Mouse (Mus musculus) hindlimb bud, embryonic 11.5 days (tissue): ENCODE data around the gene Hectd1.

Source experiments
- DNase-seq: peaks from one replicate; pipeline ENCODE4 v3.0.0-alpha.2; 2012; ENCODE audit warnings: low read depth, low spot score; ENCODE audit errors: extremely low spot score

The Hectd1 gene

DNA sequence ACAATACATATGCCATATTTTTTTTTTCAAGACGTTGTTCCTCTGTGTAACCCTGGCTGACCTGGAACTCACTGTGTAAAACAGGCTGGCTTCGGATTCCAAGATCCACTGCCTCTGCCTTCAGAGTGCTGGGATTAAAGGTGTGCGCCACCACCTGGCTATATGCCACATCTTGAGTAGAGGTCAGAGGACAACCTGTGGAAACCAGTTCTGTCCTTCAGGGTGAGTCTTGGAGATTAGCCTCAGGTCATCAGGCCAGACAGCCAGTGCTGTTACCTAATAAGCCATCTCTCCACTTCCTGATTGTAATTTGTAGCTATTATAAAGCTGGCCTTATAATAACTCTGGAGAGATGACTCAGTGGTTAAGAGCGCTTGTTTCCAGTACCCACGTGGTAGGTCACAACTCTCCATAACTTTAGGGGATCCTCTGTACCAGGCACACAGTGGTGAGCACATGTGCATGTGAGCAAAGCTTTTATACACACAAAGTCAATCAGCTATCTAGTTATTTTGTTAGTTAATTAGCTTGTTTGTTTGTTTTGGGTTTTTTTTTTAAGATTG, 122.6 kb downstream of the Hectd1 start:
- no peak for DNase-seq

GRCm38 (mm10) chr12:51705778-51706177, 123.6 kb downstream of the Hectd1 start:
- no peak for DNase-seq

DNA sequence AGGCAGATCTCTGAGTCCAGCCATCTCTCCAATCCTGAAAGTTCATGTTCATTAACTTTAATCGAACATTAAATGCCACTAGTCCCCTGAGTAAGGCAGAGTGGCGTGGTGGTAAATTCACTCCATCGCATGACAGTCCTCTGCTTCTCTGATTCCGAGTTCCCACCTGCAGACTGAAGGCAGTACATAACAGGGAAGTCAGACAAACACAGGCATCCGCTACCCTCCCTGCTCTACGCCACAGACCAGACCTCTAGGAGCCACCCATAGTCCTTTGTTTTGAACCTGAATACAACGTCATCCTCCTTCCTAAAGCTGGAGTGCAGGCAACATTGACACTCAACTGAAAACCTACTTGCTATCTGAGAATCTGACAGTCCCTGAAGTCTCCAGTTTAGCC, 124.8 kb downstream of the Hectd1 start:
- no peak for DNase-seq

GRCm38 (mm10) chr12:51703859-51704258, 125.5 kb downstream of the Hectd1 start:
- DNase-seq: no peak

DNA sequence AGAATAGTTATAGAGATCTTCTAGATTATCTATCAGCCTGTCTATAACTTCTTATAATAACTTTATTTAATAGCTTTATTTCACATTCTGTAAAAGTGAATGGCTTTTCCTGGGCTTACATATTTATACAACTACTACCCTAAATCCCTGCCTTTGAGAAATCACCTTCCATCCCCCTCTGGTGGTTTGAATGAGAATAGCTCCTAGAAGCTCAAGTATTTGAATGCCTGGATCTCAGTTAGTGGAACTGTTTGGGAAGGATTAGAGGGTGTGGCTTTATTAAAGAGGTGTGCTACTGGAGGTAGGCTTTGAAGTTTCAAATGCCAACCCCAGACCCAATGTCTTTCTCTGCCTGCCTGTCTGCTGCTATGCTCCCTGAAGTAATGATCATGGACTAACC, 127.6 kb downstream of the Hectd1 start:
- no peak for DNase-seq

- no peak for DNase-seq
Observed at GRCm38 (mm10) chr12:51699623-51700393, 129.5 kb downstream of the Hectd1 start.

GRCm38 (mm10) chr12:51696157-51696556, 133.2 kb downstream of the Hectd1 start:
- no peak for DNase-seq

DNA sequence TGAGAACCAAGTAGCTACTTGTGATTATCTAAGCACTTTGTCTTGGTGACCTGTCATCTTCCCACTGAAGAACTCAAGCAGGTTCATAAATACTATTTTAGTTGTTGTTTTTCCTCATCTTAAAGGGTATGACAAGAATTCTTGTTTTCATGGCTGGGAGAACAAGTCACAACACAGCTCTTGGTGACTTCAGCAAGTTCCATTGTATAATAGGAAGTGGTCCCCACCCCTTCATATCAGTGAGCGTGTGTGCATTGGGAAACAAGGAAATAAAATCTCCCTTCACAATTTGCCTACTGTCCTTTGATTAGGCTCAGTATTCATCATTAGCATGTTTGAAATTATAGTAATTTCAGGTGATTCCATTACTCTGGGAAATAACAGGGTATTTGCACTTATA, 134.4 kb downstream of the Hectd1 start:
- DNase-seq: no peak

DNA sequence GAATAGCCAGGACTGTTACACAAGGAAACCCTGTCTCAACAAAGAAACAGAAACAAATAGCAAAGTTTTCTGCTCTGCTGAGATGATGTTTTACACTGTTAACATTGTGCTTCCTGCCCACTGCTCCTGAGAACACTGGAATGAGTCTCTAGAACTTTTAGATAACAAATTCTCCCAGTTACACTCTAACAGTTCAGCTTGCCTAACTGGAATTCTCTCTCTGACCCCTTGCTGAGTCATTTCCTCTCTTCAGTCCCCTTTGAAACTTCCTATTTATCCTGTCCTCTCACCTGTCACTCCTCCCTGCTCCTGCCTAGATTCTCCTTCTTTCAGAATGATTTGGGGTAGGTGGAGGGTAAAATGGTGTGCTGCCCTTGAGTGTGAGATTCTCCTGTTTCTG, 135.2 kb downstream of the Hectd1 start:
- no peak for DNase-seq
